Mouse (Mus musculus): ENCODE results near the gene Slc24a4.

- TF ChIP-seq POLR2A (IDR thresholded peaks at IDR 0.05; ENCODE audit: extremely low read depth, insufficient read depth, low read length), result no peak
- TF ChIP-seq CTCF (IDR thresholded peaks at IDR 0.05; ENCODE audit: extremely low read depth, insufficient read depth, low read length), result no peak
Measured at GRCm38 (mm10) chr12:102282126-102282525, 153.6 kb downstream of the Slc24a4 start.

Measured in cortical plate, adult 2 months (tissue).